Mouse (Mus musculus): ENCODE results near the gene Pax4. TPM values are rescaled to one million over a fixed set of nuclear protein-coding genes. Genes with fewer than 3 reads are reported as not detected.
A peak's percentile ranks its signal among the peaks of the same experiment; 100 is the strongest.

Pax4 gene
- polyA plus RNA-seq, 1 experiment from 2014 or later: not detected

GRCm38 (mm10) chr6:28430795-28431537 lies 18.2 kb downstream of the Pax4 start:
- H3K36me3 ChIP-seq: peaks cover 17% of the 10 kb centered on the region
- 57% methylated on average over 10 of the region's 10 CpGs for WGBS (ENCODE audit: insufficient replicate concordance)
- H3K27me3 ChIP-seq: no peaks in the 10 kb centered on the region
- peaks cover 20% of the 10 kb centered on the region for H3K4me1 ChIP-seq (replicated peaks)
- ATAC-seq (ENCODE audit: low read depth): peak; percentile 81
- H3K9me3 ChIP-seq (replicated peaks): no peaks in the 10 kb centered on the region
- H3K4me3 ChIP-seq (replicated peaks): peak overlapping the region; percentile 16; the same call in 1 of the 2 replicates
- H3K9ac ChIP-seq: no peak overlapping the region; the same call in 1 of the 2 replicates
- H3K27ac ChIP-seq: peak overlapping the region; percentile 13; the same call in 1 of the 2 replicates
- peak overlapping the region; percentile 52 for H3K4me2 ChIP-seq
- DNase-seq: peak; percentile 42

DNA sequence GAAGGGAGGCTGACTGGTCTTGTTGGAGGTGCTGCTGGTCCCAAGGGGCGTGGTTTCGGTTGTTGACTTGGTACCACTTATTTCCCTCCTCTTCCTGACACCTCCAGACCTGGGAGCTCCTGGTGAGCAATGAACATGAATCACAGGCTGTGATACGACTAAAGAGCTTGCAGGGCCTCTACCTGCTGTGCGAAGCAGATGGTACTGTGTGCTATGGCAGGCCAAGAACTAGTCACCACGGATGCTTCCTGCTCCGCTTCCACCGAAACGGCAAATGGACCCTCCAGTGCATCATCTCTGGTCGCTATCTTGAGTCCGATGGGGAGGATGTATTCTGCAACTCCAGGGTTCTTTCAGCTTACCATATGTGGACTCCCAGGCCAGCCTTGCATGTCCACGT lies 19.3 kb downstream of the Pax4 start:
- DNase-seq: no peak
- WGBS (ENCODE audit: insufficient replicate concordance): 83% methylated on average over 11 of the region's 11 CpGs

DNA sequence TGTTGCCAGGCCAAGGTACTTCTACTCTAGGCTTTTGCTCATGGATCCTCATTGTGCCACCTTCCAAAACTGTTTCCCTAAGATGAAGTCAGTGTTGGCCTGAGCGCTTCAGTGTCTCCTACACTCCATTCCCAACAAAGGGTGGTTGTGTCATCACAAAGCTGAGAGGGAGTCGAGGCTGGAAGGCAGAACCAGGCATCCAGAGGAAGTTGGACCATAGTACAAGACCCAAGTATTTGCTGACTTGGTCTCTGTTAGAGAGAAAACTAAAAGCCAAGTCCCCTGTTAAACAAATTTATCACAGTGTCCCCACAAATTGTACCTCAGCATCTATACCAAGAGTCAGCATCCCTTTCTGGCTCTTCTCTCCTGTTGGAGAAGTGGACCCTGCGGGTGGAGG lies 20.9 kb downstream of the Pax4 start, which contains the start of gene Gcc1:
Gene Gcc1, minus strand, starts transcription at position 101 of the 400 bp plus-strand sequence.
- 78% methylated on average over 3 of the region's 3 CpGs for WGBS (ENCODE audit: insufficient replicate concordance)
- Histone ChIP-seq H3K27me3 (no peaks in the 10 kb centered on the region), H3K9ac (no peak within 1 kb of the TSS), H3K27ac (peak within 1 kb of the TSS; percentile 15; the same call in 1 of the 2 replicates), H3K4me3 (replicated peaks) (no peak within 1 kb of the TSS), H3K4me2 (no peak within 1 kb of the TSS), H3K36me3 (peaks cover 28% of the 10 kb centered on the region), H3K4me1 (replicated peaks) (peaks cover 38% of the 10 kb centered on the region), H3K9me3 (replicated peaks) (no peaks in the 10 kb centered on the region)
- ATAC-seq (ENCODE audit: low read depth) (no peak), DNase-seq (no peak)

More for the DNA sequence above, 19.3 kb downstream of the Pax4 start:
- peaks cover 28% of the 10 kb centered on the region for H3K36me3 ChIP-seq
- no peak overlapping the region for H3K4me2 ChIP-seq
- no peak overlapping the region for H3K4me3 ChIP-seq (replicated peaks)
- no peak for ATAC-seq (ENCODE audit: low read depth)
- H3K4me1 ChIP-seq (replicated peaks): peaks cover 31% of the 10 kb centered on the region
- H3K9ac ChIP-seq: no peak overlapping the region
- H3K9me3 ChIP-seq (replicated peaks): no peaks in the 10 kb centered on the region
- H3K27ac ChIP-seq: no peak overlapping the region
- no peaks in the 10 kb centered on the region for H3K27me3 ChIP-seq

GRCm38 (mm10) chr6:28427096-28427839 lies 21.9 kb downstream of the Pax4 start, which contains the start of gene Fscn3:
Fscn3 (plus strand) TSS chr6:28427789.
- no peak for DNase-seq
- ATAC-seq (ENCODE audit: low read depth): no peak
- H3K36me3 ChIP-seq: peaks cover 28% of the 10 kb centered on the region
- H3K4me1 ChIP-seq (replicated peaks): peaks cover 48% of the 10 kb centered on the region
- no peak within 1 kb of the TSS for H3K9ac ChIP-seq
- WGBS (ENCODE audit: insufficient replicate concordance): 76% methylated on average over 3 of the region's 3 CpGs
- H3K9me3 ChIP-seq (replicated peaks): no peaks in the 10 kb centered on the region
- peak within 1 kb of the TSS; percentile 15 for H3K27ac ChIP-seq
- H3K4me3 ChIP-seq (replicated peaks): no peak within 1 kb of the TSS
- H3K27me3 ChIP-seq: no peaks in the 10 kb centered on the region
- no peak within 1 kb of the TSS; the same call in 1 of the 2 replicates for H3K4me2 ChIP-seq

GRCm38 (mm10) chr6:28425019-28425418 lies 24.1 kb downstream of the Pax4 start:
- peaks cover 54% of the 10 kb centered on the region for H3K4me1 ChIP-seq (replicated peaks)
- H3K4me3 ChIP-seq (replicated peaks): peak overlapping the region; percentile 99
- H3K4me2 ChIP-seq: peak overlapping the region; percentile 95
- H3K27me3 ChIP-seq: no peaks in the 10 kb centered on the region
- DNase-seq: peak; percentile 15
- H3K27ac ChIP-seq: peak overlapping the region; percentile 94
- peaks cover 31% of the 10 kb centered on the region for H3K36me3 ChIP-seq
- ATAC-seq (ENCODE audit: low read depth): no peak
- peak overlapping the region; percentile 99 for H3K9ac ChIP-seq
- no peaks in the 10 kb centered on the region for H3K9me3 ChIP-seq (replicated peaks)
- WGBS (ENCODE audit: insufficient replicate concordance): 68% methylated on average over 6 of the region's 6 CpGs

DNA sequence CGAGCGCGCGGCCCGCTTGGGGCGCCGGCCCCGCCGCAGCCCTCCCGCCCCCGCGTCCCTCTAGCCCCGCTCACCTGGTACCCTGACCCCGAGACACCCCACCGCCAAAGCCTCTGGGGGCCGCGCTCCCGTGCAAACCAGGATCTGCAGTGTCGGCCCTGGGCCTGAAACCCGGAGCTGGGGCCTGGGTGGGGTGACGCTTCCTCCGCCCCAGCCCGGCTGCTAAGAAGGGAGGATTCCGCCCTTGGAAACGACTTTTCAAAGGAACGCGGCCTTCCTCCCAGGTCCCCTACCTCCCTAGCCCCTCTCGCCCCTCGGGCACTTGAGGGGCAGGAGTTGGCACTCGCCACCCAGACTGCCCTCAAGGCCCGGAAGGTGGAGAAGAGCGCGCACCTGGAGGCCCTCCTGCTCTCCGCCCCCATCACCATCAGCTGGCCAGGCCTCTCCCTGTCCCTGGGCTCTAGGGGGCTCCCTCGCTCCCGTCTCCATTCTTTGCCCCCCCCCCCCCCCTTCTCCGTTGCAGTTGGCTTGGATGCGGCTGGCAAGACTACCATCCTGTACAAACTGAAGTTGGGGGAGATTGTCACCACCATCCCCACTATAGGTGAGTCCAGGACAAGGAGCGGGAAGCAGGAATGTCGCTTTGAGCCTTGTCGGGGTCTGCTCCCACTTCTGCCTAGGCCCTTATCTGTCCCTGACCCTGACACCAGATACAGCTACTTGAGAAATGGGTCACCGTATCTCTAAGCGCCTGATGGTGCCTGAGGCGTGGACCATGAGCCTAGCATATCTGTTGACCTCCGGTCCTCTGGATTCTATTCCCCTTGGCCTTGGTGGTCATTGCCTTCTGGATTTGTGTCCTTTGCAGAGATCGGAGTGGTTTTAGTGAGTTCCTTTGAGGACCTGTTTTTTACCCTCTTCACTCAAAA lies 25.1 kb downstream of the Pax4 start:
- H3K4me3 ChIP-seq (replicated peaks): peak overlapping the region; percentile 99
- ATAC-seq (ENCODE audit: low read depth): peak; percentile 76
- H3K27ac ChIP-seq: peak overlapping the region; percentile 94
- H3K9me3 ChIP-seq (replicated peaks): no peaks in the 10 kb centered on the region
- H3K9ac ChIP-seq: peak overlapping the region; percentile 99
- peaks cover 32% of the 10 kb centered on the region for H3K36me3 ChIP-seq
- H3K27me3 ChIP-seq: no peaks in the 10 kb centered on the region
- peak; percentile 72 for DNase-seq
- H3K4me1 ChIP-seq (replicated peaks): peaks cover 64% of the 10 kb centered on the region
- WGBS (ENCODE audit: insufficient replicate concordance): 2% methylated on average over 46 of the region's 46 CpGs
- H3K4me2 ChIP-seq: peak overlapping the region; percentile 95

DNA sequence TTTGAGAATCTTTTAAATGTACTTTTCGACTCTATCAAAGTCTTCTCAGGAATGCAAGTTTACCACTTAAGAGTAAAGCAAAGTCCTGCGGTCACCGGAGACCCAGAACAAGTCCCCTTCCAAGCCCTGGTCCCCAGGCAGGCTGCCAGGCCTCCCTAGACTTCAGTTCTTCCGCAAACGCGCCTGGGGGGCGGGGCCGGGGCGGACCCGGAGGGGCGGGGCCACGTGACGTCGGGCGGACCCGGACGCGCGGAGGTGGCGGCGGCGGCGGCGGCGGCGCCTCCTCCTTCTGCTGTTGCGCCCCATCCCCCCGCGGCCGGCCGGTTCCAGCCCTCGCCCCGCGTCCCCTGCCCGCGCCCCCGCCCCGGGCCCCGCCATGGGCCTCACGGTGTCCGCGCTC lies 25.8 kb downstream of the Pax4 start, which contains the start of gene Arf5:
Gene Arf5, plus strand, starts transcription at position 248 of the 400 bp plus-strand sequence.
- peaks cover 67% of the 10 kb centered on the region for H3K4me1 ChIP-seq (replicated peaks)
- under 1% methylated on average over 26 of the region's 42 CpGs for WGBS (ENCODE audit: insufficient replicate concordance)
- DNase-seq (peak; percentile 83), ATAC-seq (ENCODE audit: low read depth) (peak; percentile 33)
- peak within 1 kb of the TSS; percentile 99 for H3K4me3 ChIP-seq (replicated peaks)
- H3K9me3 ChIP-seq (replicated peaks): no peaks in the 10 kb centered on the region
- peak within 1 kb of the TSS; percentile 94 for H3K27ac ChIP-seq
- H3K9ac ChIP-seq: peak within 1 kb of the TSS; percentile 99
- no peaks in the 10 kb centered on the region for H3K27me3 ChIP-seq
- peaks cover 40% of the 10 kb centered on the region for H3K36me3 ChIP-seq
- peak within 1 kb of the TSS; percentile 95 for H3K4me2 ChIP-seq

GRCm38 (mm10) chr6:28422651-28423290 lies 26.4 kb downstream of the Pax4 start:
- no peak for DNase-seq
- Histone ChIP-seq H3K4me1 (replicated peaks) (peaks cover 67% of the 10 kb centered on the region), H3K36me3 (peaks cover 45% of the 10 kb centered on the region), H3K9ac (peak overlapping the region; percentile 99), H3K27me3 (no peaks in the 10 kb centered on the region), H3K27ac (peak overlapping the region; percentile 94), H3K4me2 (peak overlapping the region; percentile 95), H3K4me3 (replicated peaks) (peak overlapping the region; percentile 99), H3K9me3 (replicated peaks) (no peaks in the 10 kb centered on the region)
- no peak for ATAC-seq (ENCODE audit: low read depth)
- 62% methylated on average over 15 of the region's 15 CpGs for WGBS (ENCODE audit: insufficient replicate concordance)

- Histone ChIP-seq H3K9me3 (replicated peaks) (no peaks in the 10 kb centered on the region), H3K27me3 (no peaks in the 10 kb centered on the region), H3K27ac (peak overlapping the region; percentile 94), H3K4me1 (replicated peaks) (peaks cover 65% of the 10 kb centered on the region), H3K4me2 (peak overlapping the region; percentile 95), H3K4me3 (replicated peaks) (peak overlapping the region; percentile 75), H3K36me3 (peaks cover 45% of the 10 kb centered on the region), H3K9ac (peak overlapping the region; percentile 91)
- 0% methylated on average over 27 of the region's 27 CpGs for WGBS (ENCODE audit: insufficient replicate concordance)
- DNase-seq: peak; percentile 94
- peak; percentile 90 for ATAC-seq (ENCODE audit: low read depth)
Measured at GRCm38 (mm10) chr6:28421469-28422000, 27.6 kb downstream of the Pax4 start.

DNA sequence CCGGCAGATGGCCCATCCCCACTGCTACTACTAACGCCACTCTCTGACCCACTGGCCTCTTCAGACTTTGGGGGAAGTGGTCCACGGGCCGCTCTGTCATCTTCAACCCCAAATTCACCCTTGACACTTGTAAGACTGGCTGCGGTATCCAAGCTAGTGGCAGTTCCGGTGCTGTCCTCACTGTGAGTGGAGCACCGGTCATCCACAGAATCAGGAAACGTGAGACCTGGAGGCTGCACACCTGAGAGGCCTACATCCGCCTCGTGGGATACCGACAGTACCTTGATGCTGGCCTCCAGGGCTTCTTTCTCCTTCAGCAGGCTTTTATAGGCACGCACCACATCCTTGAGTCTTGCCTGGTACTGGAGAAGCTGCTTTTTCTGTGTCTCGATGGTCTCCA lies 28.3 kb downstream of the Pax4 start:
- 23% methylated on average over 13 of the region's 13 CpGs for WGBS (ENCODE audit: insufficient replicate concordance)
- peaks cover 40% of the 10 kb centered on the region for H3K36me3 ChIP-seq

More for the DNA sequence above, 28.3 kb downstream of the Pax4 start:
- Histone ChIP-seq H3K4me1 (replicated peaks) (peaks cover 59% of the 10 kb centered on the region), H3K27me3 (no peaks in the 10 kb centered on the region), H3K4me2 (peak overlapping the region; percentile 95), H3K9me3 (replicated peaks) (no peaks in the 10 kb centered on the region), H3K4me3 (replicated peaks) (peak overlapping the region; percentile 75), H3K9ac (peak overlapping the region; percentile 91), H3K27ac (peak overlapping the region; percentile 94)
- ATAC-seq (ENCODE audit: low read depth): no peak
- no peak for DNase-seq
